Mouse (Mus musculus): Measurements from ENCODE around the gene Rin2. TPM values are rescaled to one million over a fixed set of nuclear protein-coding genes. Genes with fewer than 3 reads are reported as not detected.

The Rin2 gene
- polyA plus RNA-seq, 1 experiment = 8.2 TPM

DNA sequence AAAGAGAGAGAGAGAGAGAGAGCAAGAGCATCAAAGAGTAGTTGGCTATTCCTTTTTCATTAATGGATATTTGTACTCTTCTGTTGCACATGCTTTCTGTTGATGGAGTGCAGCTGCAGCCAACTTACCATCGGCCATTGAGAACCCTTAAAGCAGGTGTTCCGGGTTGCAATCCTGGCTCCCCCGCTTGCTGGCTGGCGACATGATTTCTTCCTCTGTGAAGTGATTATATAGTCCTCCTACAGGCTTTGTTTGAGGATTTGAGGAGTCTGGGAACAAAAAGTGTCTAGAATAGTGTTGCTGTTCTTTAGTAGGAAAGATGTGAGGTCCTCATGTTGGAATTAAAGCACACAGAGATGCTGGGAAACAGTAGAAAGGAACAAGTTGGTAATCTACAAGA is 196.3 kb downstream of the Rin2 start:
- H3K9ac ChIP-seq (ENCODE audit: low read depth, poor library complexity, severe bottlenecking) = no peak overlapping the region
- no peak overlapping the region for H3K4me3 ChIP-seq (ENCODE audit: low read depth, low read length)
- no peaks in the 10 kb centered on the region for H3K4me1 ChIP-seq (ENCODE audit: control insufficient read depth, insufficient read depth, low read length)
- TF ChIP-seq POLR2A (IDR thresholded peaks at IDR 0.05; ENCODE audit: insufficient read depth, low read length) = no peak
- no peaks in the 10 kb centered on the region for H3K36me3 ChIP-seq (ENCODE audit: control insufficient read depth, insufficient read depth, low read length, poor library complexity, severe bottlenecking)
- no peak overlapping the region for H3K27ac ChIP-seq (ENCODE audit: insufficient read depth, low read length)
- H3K27me3 ChIP-seq (ENCODE audit: control insufficient read depth, insufficient read depth, low read length, poor library complexity, severe bottlenecking) = no peaks in the 10 kb centered on the region
- H3K9me3 ChIP-seq (replicated peaks; ENCODE audit: control insufficient read depth, insufficient read depth, low read length, poor library complexity, severe bottlenecking) = no peaks in the 10 kb centered on the region; the same call in 1 of the 2 replicates

DNA sequence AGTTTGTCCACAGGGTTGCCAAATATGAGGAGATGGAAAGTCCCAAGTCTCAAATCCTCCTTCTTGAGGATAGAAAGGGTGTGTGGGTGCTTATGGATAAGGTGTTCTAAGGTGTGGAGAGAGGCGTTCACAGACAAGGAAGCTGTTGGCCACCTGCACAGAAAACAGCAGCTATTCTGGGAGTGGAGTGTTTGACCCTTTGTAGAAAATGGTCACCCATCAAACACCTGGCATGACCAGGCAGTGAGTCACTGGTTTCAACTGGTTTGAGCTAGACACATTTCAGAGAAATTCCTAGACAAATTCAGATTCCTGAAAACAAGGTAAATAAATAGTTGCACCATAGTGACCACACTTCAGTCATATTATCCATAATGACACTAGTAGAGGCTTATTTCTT is 197.1 kb downstream of the Rin2 start:
- no peaks in the 10 kb centered on the region for H3K36me3 ChIP-seq (ENCODE audit: control insufficient read depth, insufficient read depth, low read length, poor library complexity, severe bottlenecking)
- no peak for TF ChIP-seq CTCF (IDR thresholded peaks at IDR 0.05; ENCODE audit: low read depth, low read length)
- TF ChIP-seq EP300 (IDR thresholded peaks at IDR 0.05; ENCODE audit: insufficient read depth, low read depth, low read length) = no peak
- TF ChIP-seq POLR2A (IDR thresholded peaks at IDR 0.05; ENCODE audit: insufficient read depth, low read length) = no peak
- no peak overlapping the region for H3K9ac ChIP-seq (ENCODE audit: low read depth, poor library complexity, severe bottlenecking)
- H3K27ac ChIP-seq (ENCODE audit: insufficient read depth, low read length) = no peak overlapping the region
- H3K4me1 ChIP-seq (ENCODE audit: control insufficient read depth, insufficient read depth, low read length) = no peaks in the 10 kb centered on the region
- H3K9me3 ChIP-seq (replicated peaks; ENCODE audit: control insufficient read depth, insufficient read depth, low read length, poor library complexity, severe bottlenecking) = no peaks in the 10 kb centered on the region; the same call in 1 of the 2 replicates
- H3K27me3 ChIP-seq (ENCODE audit: control insufficient read depth, insufficient read depth, low read length, poor library complexity, severe bottlenecking) = no peaks in the 10 kb centered on the region
- H3K4me3 ChIP-seq (ENCODE audit: low read depth, low read length) = no peak overlapping the region

DNA sequence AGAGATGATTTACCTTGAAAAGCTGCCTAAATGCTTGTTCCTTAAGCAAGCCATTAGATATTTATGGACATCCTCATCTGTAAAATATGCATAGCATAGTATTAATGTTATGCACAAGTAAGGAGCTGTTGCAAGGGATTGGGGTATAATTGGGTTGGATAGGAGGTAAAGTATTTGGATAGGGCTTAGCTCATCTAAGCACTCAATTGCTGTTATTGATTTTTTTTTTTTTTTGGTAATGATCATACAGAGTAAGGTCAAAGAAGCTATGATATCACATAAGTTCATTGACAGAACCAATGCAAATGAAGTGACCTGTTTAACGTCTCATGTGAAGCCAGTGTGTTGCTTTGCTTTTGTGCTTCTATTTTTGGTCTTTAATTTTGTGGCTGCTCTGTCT is 198.9 kb downstream of the Rin2 start:
- Histone ChIP-seq H3K27ac (ENCODE audit: insufficient read depth, low read length) (no peak overlapping the region), H3K4me1 (ENCODE audit: control insufficient read depth, insufficient read depth, low read length) (no peaks in the 10 kb centered on the region), H3K4me3 (ENCODE audit: low read depth, low read length) (no peak overlapping the region), H3K27me3 (ENCODE audit: control insufficient read depth, insufficient read depth, low read length, poor library complexity, severe bottlenecking) (no peaks in the 10 kb centered on the region), H3K36me3 (ENCODE audit: control insufficient read depth, insufficient read depth, low read length, poor library complexity, severe bottlenecking) (no peaks in the 10 kb centered on the region), H3K9ac (ENCODE audit: low read depth, poor library complexity, severe bottlenecking) (no peak overlapping the region), H3K9me3 (replicated peaks; ENCODE audit: control insufficient read depth, insufficient read depth, low read length, poor library complexity, severe bottlenecking) (no peaks in the 10 kb centered on the region)
- TF ChIP-seq CTCF (IDR thresholded peaks at IDR 0.05; ENCODE audit: low read depth, low read length) = no peak
- no peak for TF ChIP-seq POLR2A (IDR thresholded peaks at IDR 0.05; ENCODE audit: insufficient read depth, low read length)
- no peak for TF ChIP-seq EP300 (IDR thresholded peaks at IDR 0.05; ENCODE audit: insufficient read depth, low read depth, low read length)

DNA sequence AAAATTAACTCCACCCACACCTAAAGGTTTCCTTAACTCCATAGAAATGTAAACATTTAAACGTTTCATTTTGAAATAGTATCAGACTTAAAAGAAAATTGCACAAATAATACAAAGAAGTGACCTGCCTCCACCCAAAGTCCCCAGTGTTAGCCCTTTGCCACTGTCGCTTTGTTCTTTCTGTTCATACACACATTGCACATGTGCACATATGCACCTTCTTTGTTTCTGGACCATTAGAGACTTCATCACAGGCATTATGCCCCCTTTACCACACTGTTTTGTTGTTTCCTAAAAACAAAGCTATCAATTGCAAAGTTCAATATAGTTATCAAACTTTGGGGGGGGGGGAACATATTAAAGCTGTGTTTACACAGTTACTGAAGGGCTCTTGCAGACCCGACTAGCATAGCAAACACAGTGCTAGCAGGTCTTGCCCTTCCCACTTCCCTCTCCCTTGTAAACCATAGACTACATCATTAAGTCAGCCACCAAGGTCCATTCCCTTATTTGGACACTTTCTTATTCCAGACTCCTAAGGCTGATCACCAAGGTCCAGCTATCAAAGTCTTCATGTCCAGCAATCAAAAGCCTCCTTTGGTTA is 200.0 kb downstream of the Rin2 start:
- Histone ChIP-seq H3K4me1 (ENCODE audit: control insufficient read depth, insufficient read depth, low read length) (no peaks in the 10 kb centered on the region), H3K4me3 (ENCODE audit: low read depth, low read length) (no peak overlapping the region), H3K27me3 (ENCODE audit: control insufficient read depth, insufficient read depth, low read length, poor library complexity, severe bottlenecking) (no peaks in the 10 kb centered on the region), H3K36me3 (ENCODE audit: control insufficient read depth, insufficient read depth, low read length, poor library complexity, severe bottlenecking) (no peaks in the 10 kb centered on the region), H3K9ac (ENCODE audit: low read depth, poor library complexity, severe bottlenecking) (no peak overlapping the region), H3K27ac (ENCODE audit: insufficient read depth, low read length) (no peak overlapping the region), H3K9me3 (replicated peaks; ENCODE audit: control insufficient read depth, insufficient read depth, low read length, poor library complexity, severe bottlenecking) (no peaks in the 10 kb centered on the region)
- TF ChIP-seq EP300 (IDR thresholded peaks at IDR 0.05; ENCODE audit: insufficient read depth, low read depth, low read length) = no peak
- no peak for TF ChIP-seq POLR2A (IDR thresholded peaks at IDR 0.05; ENCODE audit: insufficient read depth, low read length)
- no peak for TF ChIP-seq CTCF (IDR thresholded peaks at IDR 0.05; ENCODE audit: low read depth, low read length)

GRCm38 (mm10) chr2:145877191-145877590 is 202.2 kb downstream of the Rin2 start:
- Histone ChIP-seq H3K9ac (ENCODE audit: low read depth, poor library complexity, severe bottlenecking) (no peak overlapping the region), H3K9me3 (replicated peaks; ENCODE audit: control insufficient read depth, insufficient read depth, low read length, poor library complexity, severe bottlenecking) (no peaks in the 10 kb centered on the region; the same call in 1 of the 2 replicates), H3K36me3 (ENCODE audit: control insufficient read depth, insufficient read depth, low read length, poor library complexity, severe bottlenecking) (no peaks in the 10 kb centered on the region), H3K4me1 (ENCODE audit: control insufficient read depth, insufficient read depth, low read length) (no peaks in the 10 kb centered on the region), H3K27me3 (ENCODE audit: control insufficient read depth, insufficient read depth, low read length, poor library complexity, severe bottlenecking) (no peaks in the 10 kb centered on the region), H3K27ac (ENCODE audit: insufficient read depth, low read length) (no peak overlapping the region), H3K4me3 (ENCODE audit: low read depth, low read length) (no peak overlapping the region)
- TF ChIP-seq EP300 (IDR thresholded peaks at IDR 0.05; ENCODE audit: insufficient read depth, low read depth, low read length) (no peak), POLR2A (IDR thresholded peaks at IDR 0.05; ENCODE audit: insufficient read depth, low read length) (no peak), CTCF (IDR thresholded peaks at IDR 0.05; ENCODE audit: low read depth, low read length) (no peak)

DNA sequence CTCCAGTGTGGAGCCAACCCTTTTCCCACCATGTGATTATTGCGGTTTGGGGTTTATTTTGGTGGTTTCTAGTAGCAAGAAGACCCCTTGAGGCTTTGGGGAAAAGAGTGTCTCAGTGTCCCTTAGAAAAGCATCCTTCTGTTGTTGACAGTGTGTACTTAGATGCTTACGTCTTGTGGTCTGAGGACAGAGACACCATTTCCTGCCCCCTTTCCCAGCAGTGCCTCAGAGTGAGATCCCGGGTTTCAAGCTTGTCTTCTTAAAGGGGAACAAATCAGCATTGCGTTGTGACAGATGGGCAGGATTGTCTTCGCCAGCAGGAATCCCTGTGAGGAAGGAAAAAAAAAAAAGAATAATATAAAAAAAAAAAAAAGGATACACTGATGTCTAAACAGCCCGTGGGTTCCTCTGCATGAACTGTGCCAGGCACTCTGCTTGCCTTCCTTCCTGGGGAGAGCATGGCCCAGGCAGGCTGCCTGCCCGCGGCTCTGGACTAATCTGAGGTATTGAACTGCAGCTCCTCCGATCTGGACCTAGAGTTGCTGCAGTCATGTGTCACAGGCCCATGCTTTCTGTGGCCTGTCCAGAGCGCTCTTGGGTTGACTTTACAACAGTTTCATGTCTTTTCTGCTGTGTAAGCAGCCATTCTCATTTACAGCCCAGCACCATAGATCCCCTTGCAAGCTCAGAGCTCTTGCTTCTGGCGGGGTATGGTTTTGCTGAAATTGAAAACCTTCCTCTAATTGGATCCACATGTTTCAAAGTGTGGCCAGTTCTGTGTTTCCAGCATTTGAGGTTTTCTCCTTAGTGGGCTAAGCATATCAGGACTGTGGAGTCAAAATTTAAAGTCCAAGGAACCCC is 206.1 kb downstream of the Rin2 start:
- no peaks in the 10 kb centered on the region; the same call in 1 of the 2 replicates for H3K9me3 ChIP-seq (replicated peaks; ENCODE audit: control insufficient read depth, insufficient read depth, low read length, poor library complexity, severe bottlenecking)
- H3K27ac ChIP-seq (ENCODE audit: insufficient read depth, low read length) = no peak overlapping the region
- H3K36me3 ChIP-seq (ENCODE audit: control insufficient read depth, insufficient read depth, low read length, poor library complexity, severe bottlenecking) = no peaks in the 10 kb centered on the region
- no peak for TF ChIP-seq POLR2A (IDR thresholded peaks at IDR 0.05; ENCODE audit: insufficient read depth, low read length)
- no peak for TF ChIP-seq CTCF (IDR thresholded peaks at IDR 0.05; ENCODE audit: low read depth, low read length)
- no peak for TF ChIP-seq EP300 (IDR thresholded peaks at IDR 0.05; ENCODE audit: insufficient read depth, low read depth, low read length)
- no peaks in the 10 kb centered on the region for H3K27me3 ChIP-seq (ENCODE audit: control insufficient read depth, insufficient read depth, low read length, poor library complexity, severe bottlenecking)
- H3K4me3 ChIP-seq (ENCODE audit: low read depth, low read length) = no peak overlapping the region
- H3K4me1 ChIP-seq (ENCODE audit: control insufficient read depth, insufficient read depth, low read length) = peaks cover 4% of the 10 kb centered on the region
- no peak overlapping the region for H3K9ac ChIP-seq (ENCODE audit: low read depth, poor library complexity, severe bottlenecking)

Data from ES-Bruce4 (cell line).